Comparison of ENCODE assay signal across 17 mouse cellular contexts in genomic region chr8:9935574-9935973, GRCm38 (mm10). TPM values are rescaled to one million over a fixed set of nuclear protein-coding genes. Genes with fewer than 3 reads are reported as not detected.
DNase-seq lines count a peak whose midpoint lies in the region; ATAC-seq and TF ChIP-seq lines count a peak whose summit lies in the region.
"Had no signal": no experiment of that assay in that cellular context is flagged by ENCODE, and none has a peak within 500 bp of the region (broad histone marks: within the 10 kb centered on the region; RNA-seq: fewer than 3 reads in every experiment).

No protein-coding gene starts in this region.

- no peak overlapping the region for H3K4me2 ChIP-seq in hindbrain, embryonic 11.5 days (replicated peaks; ENCODE audit: low read depth, low read length)
- no peak overlapping the region for H3K4me2 ChIP-seq in hindbrain, embryonic 16.5 days (ENCODE audit: low read length)
- no peak overlapping the region for H3K4me2 ChIP-seq in lung, postnatal 0 days (replicated peaks; ENCODE audit: low read depth, low read length)
- no peak overlapping the region for H3K4me2 ChIP-seq in forebrain, embryonic 14.5 days (ENCODE audit: low read length)
- H3K4me2 ChIP-seq: embryonic facial prominence, embryonic 13.5 days; heart, embryonic 15.5 days; limb, embryonic 15.5 days; midbrain, embryonic 12.5 days had no signal

- TF ChIP-seq EP300 in lung, postnatal 0 days (IDR thresholded peaks at IDR 0.05): no peak

- CTCF ChIA-PET in Patski (lab: Charles Lee): interaction anchor here (1.4 kb wide), 1 partner anchor 702 kb away, joined by 3 read pairs; no protein-coding TSS in a partner anchor

- ATAC-seq in hindbrain, embryonic 11.5 days (ENCODE audit: low FRiP score): 0 out of 2 replicates have a peak, but pooled peaks have one; percentile 17
- ATAC-seq in hindbrain, embryonic 16.5 days: no peak
- no peak for ATAC-seq in lung, postnatal 0 days
- ATAC-seq in Patski: no peak
- peak; percentile 12; the same call in 1 of the 2 replicates for ATAC-seq in forebrain, embryonic 14.5 days
- ATAC-seq: inflammation-experienced regulatory T-cells, adult 6 months had no signal

- DNase-seq in hindbrain, embryonic 11.5 days (ENCODE audit: low spot score): no peak
- peak; percentile 23 for DNase-seq in lung, postnatal 0 days (ENCODE audit: low spot score)
- no peak for DNase-seq in lung, postnatal 4 days
- no peak for DNase-seq in Patski (ENCODE audit: low read depth, low spot score)
- no peak for DNase-seq in forebrain, embryonic 14.5 days (ENCODE audit: low spot score)
- DNase-seq in right cerebral cortex, postnatal 36 days (ENCODE audit: low spot score in 2 of 2): no peak
- DNase-seq in limb, embryonic 10.5 days (ENCODE audit: low spot score): no peak
- DNase-seq: gastrocnemius, adult 2 months had no signal

- in situ Hi-C loops in Patski (cut with MboI; ENCODE audit: low pct_unique_long_range_greater_than_20kb): loop anchor here (10.0 kb wide), 1 partner anchor 591 kb away; no protein-coding TSS in a partner anchor

- H3K4me3 ChIP-seq in hindbrain, embryonic 11.5 days (ENCODE audit: low read depth, low read length): no peak overlapping the region
- H3K4me3 ChIP-seq in hindbrain, embryonic 16.5 days (ENCODE audit: low read length): no peak overlapping the region
- no peak overlapping the region for H3K4me3 ChIP-seq in lung, postnatal 0 days (ENCODE audit: low read depth, low read length)
- H3K4me3 ChIP-seq in forebrain, embryonic 14.5 days (ENCODE audit: low read depth, low read length): no peak overlapping the region
- no peak overlapping the region for H3K4me3 ChIP-seq in limb, embryonic 10.5 days
- H3K4me3 ChIP-seq: embryonic facial prominence, embryonic 13.5 days; erythroblast, embryonic 14.5 days; gastrocnemius, adult 2 months; heart, embryonic 15.5 days; limb, embryonic 15.5 days; midbrain, embryonic 12.5 days had no signal

- H3K36me3 ChIP-seq in hindbrain, embryonic 11.5 days (ENCODE audit: control insufficient read depth, insufficient read depth, low read length): no peaks in the 10 kb centered on the region
- H3K36me3 ChIP-seq in hindbrain, embryonic 16.5 days (ENCODE audit: control insufficient read depth, insufficient read depth, low read length): no peaks in the 10 kb centered on the region
- no peaks in the 10 kb centered on the region for H3K36me3 ChIP-seq in lung, postnatal 0 days (ENCODE audit: insufficient read depth, low read length)
- H3K36me3 ChIP-seq in forebrain, embryonic 14.5 days (ENCODE audit: control insufficient read depth, insufficient read depth, low read length): no peaks in the 10 kb centered on the region
- no peaks in the 10 kb centered on the region for H3K36me3 ChIP-seq in limb, embryonic 10.5 days
- H3K36me3 ChIP-seq: embryonic facial prominence, embryonic 13.5 days; heart, embryonic 15.5 days; limb, embryonic 15.5 days; midbrain, embryonic 12.5 days had no signal

- no peaks in the 10 kb centered on the region for H3K27me3 ChIP-seq in hindbrain, embryonic 11.5 days (ENCODE audit: control insufficient read depth, insufficient read depth, low read length)
- H3K27me3 ChIP-seq in hindbrain, embryonic 16.5 days (replicated peaks; ENCODE audit: control insufficient read depth, insufficient read depth, low read length): no peaks in the 10 kb centered on the region
- H3K27me3 ChIP-seq in lung, postnatal 0 days (replicated peaks; ENCODE audit: insufficient read depth, low read length): no peaks in the 10 kb centered on the region
- H3K27me3 ChIP-seq in Patski: peaks cover 31% of the 10 kb centered on the region
- H3K27me3 ChIP-seq in forebrain, embryonic 14.5 days (replicated peaks; ENCODE audit: control insufficient read depth, insufficient read depth, low read length): no peaks in the 10 kb centered on the region
- H3K27me3 ChIP-seq in limb, embryonic 10.5 days (ENCODE audit: low read depth, poor library complexity, severe bottlenecking): no peaks in the 10 kb centered on the region
- H3K27me3 ChIP-seq: embryonic facial prominence, embryonic 13.5 days; heart, embryonic 15.5 days; limb, embryonic 15.5 days; midbrain, embryonic 12.5 days had no signal

- H3K9ac ChIP-seq in hindbrain, embryonic 11.5 days (ENCODE audit: low read depth, low read length): no peak overlapping the region
- H3K9ac ChIP-seq in hindbrain, embryonic 16.5 days (ENCODE audit: low read depth, low read length): no peak overlapping the region
- no peak overlapping the region for H3K9ac ChIP-seq in lung, postnatal 0 days (replicated peaks; ENCODE audit: low read depth)
- no peak overlapping the region for H3K9ac ChIP-seq in forebrain, embryonic 14.5 days (ENCODE audit: low read length)
- H3K9ac ChIP-seq: embryonic facial prominence, embryonic 13.5 days; heart, embryonic 15.5 days; limb, embryonic 15.5 days; liver, embryonic 14.5 days; midbrain, embryonic 12.5 days had no signal

- H3K27ac ChIP-seq in hindbrain, embryonic 11.5 days (ENCODE audit: low read depth, low read length): no peak overlapping the region
- H3K27ac ChIP-seq in hindbrain, embryonic 16.5 days (ENCODE audit: low read depth, low read length): no peak overlapping the region
- H3K27ac ChIP-seq in lung, postnatal 0 days (ENCODE audit: low read length): peak overlapping the region; percentile 66; the same call in 1 of the 2 replicates
- H3K27ac ChIP-seq in forebrain, embryonic 14.5 days (ENCODE audit: low read depth, low read length): no peak overlapping the region
- no peak overlapping the region for H3K27ac ChIP-seq in limb, embryonic 10.5 days
- H3K27ac ChIP-seq: embryonic facial prominence, embryonic 13.5 days; gastrocnemius, adult 2 months; heart, embryonic 15.5 days; kidney, postnatal 0 days; limb, embryonic 15.5 days; liver, embryonic 14.5 days; midbrain, embryonic 12.5 days had no signal

- H3K4me1 ChIP-seq in hindbrain, embryonic 11.5 days (replicated peaks; ENCODE audit: control insufficient read depth, insufficient read depth, low read length): no peaks in the 10 kb centered on the region
- H3K4me1 ChIP-seq in hindbrain, embryonic 16.5 days (ENCODE audit: control insufficient read depth, insufficient read depth, low read depth, low read length): no peaks in the 10 kb centered on the region
- no peaks in the 10 kb centered on the region for H3K4me1 ChIP-seq in lung, postnatal 0 days (ENCODE audit: insufficient read depth, low read depth, low read length)
- H3K4me1 ChIP-seq in forebrain, embryonic 14.5 days (ENCODE audit: control insufficient read depth, insufficient read depth, low read length): no peaks in the 10 kb centered on the region
- no peaks in the 10 kb centered on the region for H3K4me1 ChIP-seq in limb, embryonic 10.5 days
- H3K4me1 ChIP-seq: embryonic facial prominence, embryonic 13.5 days; heart, embryonic 15.5 days; limb, embryonic 15.5 days; midbrain, embryonic 12.5 days had no signal

- 70% methylated on average over 7 of the region's 7 CpGs for WGBS in hindbrain, embryonic 11.5 days
- 72% methylated on average over 7 of the region's 7 CpGs for WGBS in hindbrain, embryonic 16.5 days
- 60% methylated on average over 7 of the region's 7 CpGs for WGBS in lung, postnatal 0 days
- WGBS in forebrain, embryonic 14.5 days: 72% methylated on average over 7 of the region's 7 CpGs
- WGBS in limb, embryonic 10.5 days: 69% methylated on average over 7 of the region's 7 CpGs

- no peak for TF ChIP-seq CTCF in lung, postnatal 0 days (IDR thresholded peaks at IDR 0.05)
- TF ChIP-seq CTCF in Patski (IDR thresholded peaks at IDR 0.05): peak; percentile 5

- POLR2A ChIA-PET in Patski (lab: Charles Lee): no interaction called here

- no peaks in the 10 kb centered on the region for H3K9me3 ChIP-seq in hindbrain, embryonic 11.5 days (ENCODE audit: control insufficient read depth, low read length)
- no peaks in the 10 kb centered on the region for H3K9me3 ChIP-seq in hindbrain, embryonic 16.5 days (ENCODE audit: control insufficient read depth, low read length)
- H3K9me3 ChIP-seq in lung, postnatal 0 days (ENCODE audit: low read length): no peaks in the 10 kb centered on the region
- H3K9me3 ChIP-seq in forebrain, embryonic 14.5 days (replicated peaks; ENCODE audit: control insufficient read depth, low read length): no peaks in the 10 kb centered on the region
- no peaks in the 10 kb centered on the region for H3K9me3 ChIP-seq in limb, embryonic 10.5 days (replicated peaks)
- H3K9me3 ChIP-seq: embryonic facial prominence, embryonic 13.5 days; heart, embryonic 15.5 days; limb, embryonic 15.5 days; midbrain, embryonic 12.5 days had no signal

RNA-seq across cellular contexts. Expression of gene Lig4, which starts 41.9 kb away (rescaled TPM):
- 10.6 and 11.4 TPM in 2 replicates for polyA plus RNA-seq in hindbrain, embryonic 11.5 days (2014; fragmentation: Nextera tagmentation; extraction: Ambion mirVana)
- 10.3 and 12.0 TPM in 2 replicates for polyA plus RNA-seq in hindbrain, embryonic 16.5 days (2015; fragmentation: Nextera tagmentation; extraction: Ambion mirVana)
- polyA plus RNA-seq in lung, postnatal 0 days (2015; fragmentation: Nextera tagmentation; extraction: Ambion mirVana): 3.4 and 3.5 TPM in 2 replicates
- 9.2 TPM for polyA plus RNA-seq in Patski (2021)
- polyA plus RNA-seq in forebrain, embryonic 14.5 days (2014; fragmentation: Nextera tagmentation; extraction: Ambion mirVana): 10.7 and 12.7 TPM in 2 replicates
- 7.2 and 8.9 TPM in 2 replicates for polyA plus RNA-seq in limb, embryonic 10.5 days (2016; fragmentation: Nextera tagmentation; extraction: Ambion mirVana)

RNA-seq across cellular contexts. Expression of gene Abhd13, which starts 41.9 kb away (rescaled TPM):
- polyA plus RNA-seq in hindbrain, embryonic 11.5 days (2014; fragmentation: Nextera tagmentation; extraction: Ambion mirVana): 19.8 and 21.0 TPM in 2 replicates
- 12.6 and 13.7 TPM in 2 replicates for polyA plus RNA-seq in hindbrain, embryonic 16.5 days (2015; fragmentation: Nextera tagmentation; extraction: Ambion mirVana)
- 12.0 and 12.9 TPM in 2 replicates for polyA plus RNA-seq in lung, postnatal 0 days (2015; fragmentation: Nextera tagmentation; extraction: Ambion mirVana)
- 23.0 TPM for polyA plus RNA-seq in Patski (2021)
- polyA plus RNA-seq in forebrain, embryonic 14.5 days (2014; fragmentation: Nextera tagmentation; extraction: Ambion mirVana): 18.9 and 19.2 TPM in 2 replicates
- polyA plus RNA-seq in limb, embryonic 10.5 days (2016; fragmentation: Nextera tagmentation; extraction: Ambion mirVana): 16.3 and 17.3 TPM in 2 replicates

Comparison
In these comparisons a context has a peak if more than half of its experiments do, and no peak if none do; other contexts are left out.
1. ATAC-seq: peak in hindbrain, embryonic 11.5 days (single experiment) and forebrain, embryonic 14.5 days (single experiment); none in hindbrain, embryonic 16.5 days (single experiment), lung, postnatal 0 days (single experiment) and Patski (single experiment).